Mouse (Mus musculus) B cell, adult 2 months (primary cell): ENCODE data around the gene Srsf4.

ENCODE experiments used
- DNase-seq, 2 experiments: peaks; one replicate each; pipeline ENCODE4 v3.0.0; 2022

Srsf4 gene

DNA sequence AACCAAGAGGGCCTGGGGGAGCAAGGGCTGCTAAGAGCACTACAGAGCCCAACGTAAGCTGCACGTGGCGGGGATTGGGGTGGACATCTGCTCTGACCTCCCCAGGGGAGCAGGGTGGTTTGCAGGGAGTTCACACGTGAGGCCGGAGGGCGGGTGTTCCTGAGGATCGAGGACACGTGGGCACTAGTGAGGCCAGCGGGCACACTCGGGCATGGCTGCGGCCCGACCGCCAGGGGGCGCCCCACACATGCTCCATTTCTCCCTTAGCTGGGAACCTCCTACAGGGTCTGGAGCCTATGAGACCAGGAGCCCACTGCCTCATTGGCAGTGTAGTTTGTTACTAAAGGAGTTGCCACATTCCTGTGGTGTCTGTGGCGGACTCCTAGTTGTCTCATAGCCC, 43.0 kb downstream of the Srsf4 start:
- DNase-seq: peak; percentile 88 to 89

DNA sequence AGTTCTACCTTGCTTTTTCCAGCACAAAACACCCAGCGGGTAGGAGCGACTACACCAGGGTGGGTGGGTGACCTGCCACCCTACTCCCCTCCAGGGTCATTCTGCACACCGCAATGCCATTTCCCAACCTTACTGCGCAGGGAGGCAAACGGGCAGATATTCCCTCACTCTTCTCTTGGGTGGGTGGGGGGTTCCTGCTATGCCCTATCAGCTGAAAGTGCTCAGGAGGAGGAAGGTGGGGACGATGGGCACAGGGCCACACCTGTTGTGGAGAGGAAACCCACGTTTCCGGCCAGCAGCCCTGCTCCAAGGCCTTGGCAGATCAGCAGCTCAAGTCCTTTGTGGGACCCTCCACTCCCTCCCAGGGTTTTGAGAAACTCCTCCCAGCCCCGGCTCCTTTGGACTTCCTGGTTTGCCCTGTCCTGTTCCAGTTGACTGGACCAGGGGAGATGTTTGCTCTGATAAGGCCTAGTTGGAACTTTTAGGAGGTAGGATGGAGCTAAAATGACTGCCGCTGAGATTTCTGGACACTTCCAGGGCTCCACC, 43.7 kb downstream of the Srsf4 start:
- DNase-seq: no peak

DNA sequence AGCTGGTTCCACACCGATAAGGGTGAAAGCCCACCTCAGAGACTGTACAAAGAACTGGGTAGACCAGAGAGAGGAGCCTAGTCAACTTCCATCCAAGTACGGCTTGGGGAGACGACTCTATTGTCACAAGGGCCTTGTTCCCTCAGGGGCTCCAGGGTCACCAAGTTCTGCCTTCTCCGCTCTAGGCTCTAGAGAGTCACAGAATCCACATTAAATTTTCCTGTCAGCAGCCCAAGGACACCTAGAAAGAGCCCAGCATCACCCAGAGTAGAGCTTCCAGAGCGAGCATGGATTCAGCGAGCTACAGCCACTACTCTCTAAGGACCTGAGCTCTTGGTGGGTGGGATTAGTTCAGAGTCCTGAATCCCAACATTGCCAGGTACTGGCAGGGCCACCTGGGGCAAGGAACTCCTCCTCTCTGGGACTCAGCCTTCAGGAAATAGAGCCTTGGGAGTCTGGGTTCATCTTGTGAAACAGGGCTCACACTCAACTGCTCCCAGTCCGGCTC, 44.7 kb downstream of the Srsf4 start:
- DNase-seq: no peak

DNA sequence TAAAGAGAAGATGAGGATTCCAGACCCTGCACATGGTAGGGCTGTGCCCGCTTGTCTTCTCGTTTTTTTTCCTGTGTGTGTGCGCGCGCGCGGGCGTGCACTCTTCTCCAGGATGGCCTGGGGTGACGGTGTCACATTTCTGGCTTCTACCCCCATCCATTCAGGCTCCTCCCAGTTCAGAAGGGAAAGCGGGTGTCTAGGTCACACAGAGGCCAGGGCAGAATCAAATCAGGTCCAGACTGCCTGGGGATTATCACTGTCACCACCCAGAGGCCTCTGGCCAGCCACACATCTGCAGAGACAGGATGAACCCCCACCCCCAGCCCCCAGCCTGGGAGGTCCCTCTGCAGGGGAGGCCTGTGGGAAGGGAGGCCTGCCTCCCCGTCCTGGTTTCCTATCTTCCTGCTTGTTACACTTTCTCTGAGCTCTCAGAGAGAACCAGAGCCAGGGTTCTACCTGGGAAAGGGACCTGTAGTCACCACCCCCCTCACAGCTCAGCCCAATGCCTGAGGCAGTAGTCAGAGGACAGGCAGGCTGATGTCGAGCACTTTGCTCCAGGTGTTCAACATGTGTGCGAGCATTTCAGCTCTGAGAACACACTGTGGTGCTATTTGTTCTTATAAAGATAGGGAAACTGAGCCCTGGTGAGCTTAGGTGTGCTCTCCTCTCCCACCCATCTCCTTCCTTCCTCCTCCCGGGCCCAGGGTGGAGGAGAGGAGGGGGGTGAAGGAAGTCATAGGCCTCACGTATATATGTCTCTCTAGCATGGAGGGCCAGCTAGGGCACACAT, 45.5 kb downstream of the Srsf4 start:
- peak in 1 of 2 experiments; percentile 12 for DNase-seq

DNA sequence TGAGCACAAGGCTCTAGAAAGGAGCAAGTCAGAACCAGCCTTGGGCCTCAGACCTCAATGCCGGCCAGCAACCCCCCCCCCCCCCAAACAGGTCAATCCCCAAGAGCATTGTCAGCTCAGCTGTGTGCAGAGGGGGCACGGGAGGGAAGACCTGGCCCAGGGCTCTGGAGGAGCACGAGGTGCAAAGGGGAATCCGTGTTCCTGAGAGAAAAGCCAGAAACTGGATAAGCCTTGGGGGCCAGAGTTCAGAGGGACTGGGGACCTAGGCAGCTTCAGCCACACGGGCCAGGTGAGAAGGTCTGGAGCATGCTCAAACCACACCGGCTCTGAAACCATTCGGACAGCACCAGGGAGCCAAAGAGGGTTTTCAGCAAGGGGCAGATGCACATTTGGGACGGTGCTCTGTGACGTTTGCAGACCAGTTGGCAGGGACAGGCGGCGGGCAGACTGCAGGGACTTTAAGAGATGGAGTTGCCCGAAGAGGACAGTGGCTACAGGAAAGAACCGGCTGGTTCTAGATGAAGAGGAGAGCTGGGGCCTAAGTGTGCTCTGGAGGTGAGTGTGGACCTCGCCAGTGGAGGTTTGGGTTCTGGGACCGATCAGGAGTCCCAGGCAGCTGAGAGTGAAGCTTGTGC, 46.2 kb downstream of the Srsf4 start:
- peak in 1 of 2 experiments; percentile 14 for DNase-seq

DNA sequence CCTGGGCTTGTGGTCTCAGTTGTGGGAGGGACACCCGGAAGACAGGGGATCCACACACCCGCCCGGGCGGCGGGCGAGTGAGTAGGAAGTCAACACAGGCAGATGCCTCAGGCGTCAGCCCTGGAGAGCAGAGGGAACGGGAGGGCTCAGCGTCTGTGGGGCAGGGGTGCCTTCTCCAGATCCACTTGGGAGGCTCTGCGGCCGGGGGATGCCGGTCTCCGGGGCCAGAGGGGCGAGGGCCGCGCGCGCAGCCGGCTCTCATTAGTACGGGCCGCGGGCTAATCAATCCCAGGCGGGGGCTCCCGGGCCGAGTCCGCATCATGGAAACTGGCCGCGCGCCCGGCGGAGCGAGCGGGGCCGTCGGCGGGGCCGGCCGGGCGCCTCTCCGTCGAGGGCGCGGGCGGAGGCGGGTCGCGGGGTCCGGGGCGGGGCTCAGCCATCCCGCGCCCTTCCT, 46.8 kb downstream of the Srsf4 start:
- DNase-seq: peak in 1 of 2 experiments; percentile 32

DNA sequence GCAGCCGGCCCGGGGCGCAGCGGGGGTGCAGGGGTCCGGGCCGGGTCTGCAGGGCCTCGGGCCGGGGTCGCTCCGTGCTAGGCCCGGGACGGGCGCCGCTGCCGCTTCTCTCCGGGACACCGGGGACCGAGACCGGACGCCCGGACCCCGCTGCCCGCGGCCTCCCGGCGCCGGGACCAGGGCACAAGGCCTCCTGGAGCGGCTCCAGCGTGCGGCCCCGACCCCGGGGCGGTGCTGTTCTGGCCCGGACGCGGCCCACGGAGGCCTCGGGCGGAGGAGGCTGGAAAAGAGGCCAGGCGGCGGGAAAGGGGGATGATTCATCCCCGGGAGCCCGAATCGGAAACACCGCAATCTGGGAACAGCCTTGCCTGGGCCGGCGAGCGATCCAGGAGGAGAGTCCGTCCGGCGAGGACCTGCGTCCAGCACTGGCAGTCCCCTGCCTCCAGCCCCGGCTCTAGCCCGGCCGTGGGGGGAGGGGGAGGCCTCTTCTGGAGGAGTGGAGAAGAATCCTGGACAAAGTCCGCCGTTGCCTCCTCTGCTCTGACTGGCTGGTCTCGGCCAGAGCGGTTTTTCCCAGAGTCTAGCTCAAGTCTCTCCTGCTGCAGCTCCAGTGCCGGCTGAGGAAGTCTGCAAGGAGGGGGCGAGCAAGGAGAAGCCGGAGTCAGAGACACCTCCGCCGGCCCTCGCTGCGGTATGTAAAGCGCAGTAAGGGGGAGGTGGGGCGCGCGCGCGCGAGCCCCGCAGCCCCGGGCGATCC, 47.4 kb downstream of the Srsf4 start:
- DNase-seq: peak in 1 of 2 experiments; percentile 33

DNA sequence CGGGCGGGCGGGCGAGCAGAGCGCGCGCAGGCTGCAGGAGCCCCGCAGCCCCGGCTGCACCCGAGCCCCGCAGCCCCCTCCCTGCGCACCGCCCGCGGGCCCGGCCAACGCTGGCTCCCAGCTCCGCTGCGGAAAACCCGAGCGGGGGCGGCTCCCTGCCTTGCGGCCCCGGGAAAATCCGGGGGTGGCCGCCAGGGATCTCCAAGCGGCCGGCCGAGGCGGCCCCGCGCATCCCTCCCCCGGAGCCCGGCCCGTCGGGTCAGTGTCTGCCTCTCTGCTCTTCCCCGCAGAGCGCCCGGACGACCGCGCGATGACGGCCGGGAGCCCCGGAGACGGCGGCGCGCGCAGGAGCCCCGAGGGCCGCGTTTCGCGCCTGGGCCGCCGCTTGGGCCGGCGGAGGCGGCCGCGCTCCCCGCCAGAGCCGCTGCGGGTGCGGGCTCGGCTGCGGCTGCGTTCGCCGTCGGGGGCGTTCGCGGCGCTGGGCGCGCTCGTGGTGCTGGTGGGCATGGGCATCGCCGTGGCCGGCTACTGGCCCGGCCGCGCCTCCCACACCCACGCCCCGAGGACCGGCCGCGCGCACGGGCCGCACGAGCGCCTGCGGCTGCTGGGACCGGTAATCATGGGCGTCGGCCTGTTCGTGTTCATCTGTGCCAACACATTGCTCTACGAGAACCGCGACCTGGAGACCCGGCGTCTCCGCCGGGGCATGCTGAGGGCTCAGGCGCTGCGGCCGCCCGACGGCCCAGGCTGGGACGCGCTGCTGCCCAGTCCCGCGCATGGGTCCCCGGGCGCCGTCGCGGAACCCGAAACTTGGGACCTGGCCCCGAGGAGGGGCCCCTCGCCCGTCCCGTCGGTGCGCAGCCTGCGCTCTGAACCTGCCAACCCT, 48.3 kb downstream of the Srsf4 start, which contains the start of gene Tmem200b:
Gene Tmem200b (plus strand): TSS at position 311 of the 886 bp plus-strand sequence.
- DNase-seq: peak in 1 of 2 experiments; percentile 11

DNA sequence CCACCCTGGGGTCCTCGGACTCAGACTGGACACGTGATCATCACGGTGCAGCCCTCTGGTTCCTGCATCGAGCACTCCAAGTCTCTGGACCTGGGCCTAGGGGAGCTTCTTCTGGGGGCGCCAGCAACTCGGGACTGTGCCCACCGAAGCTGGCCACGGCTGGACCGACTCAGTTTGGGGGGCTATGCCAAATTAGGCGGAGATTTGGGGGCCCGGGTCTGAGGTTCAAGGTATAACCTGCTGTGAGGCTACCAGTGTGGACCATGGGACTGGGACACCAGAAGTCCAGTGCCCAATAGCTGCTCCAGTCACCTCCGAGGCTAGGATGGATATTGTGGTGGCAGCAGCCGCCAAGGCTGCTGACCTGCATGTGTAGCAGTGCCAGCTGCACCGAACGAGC, 49.0 kb downstream of the Srsf4 start:
- no peak for DNase-seq

DNA sequence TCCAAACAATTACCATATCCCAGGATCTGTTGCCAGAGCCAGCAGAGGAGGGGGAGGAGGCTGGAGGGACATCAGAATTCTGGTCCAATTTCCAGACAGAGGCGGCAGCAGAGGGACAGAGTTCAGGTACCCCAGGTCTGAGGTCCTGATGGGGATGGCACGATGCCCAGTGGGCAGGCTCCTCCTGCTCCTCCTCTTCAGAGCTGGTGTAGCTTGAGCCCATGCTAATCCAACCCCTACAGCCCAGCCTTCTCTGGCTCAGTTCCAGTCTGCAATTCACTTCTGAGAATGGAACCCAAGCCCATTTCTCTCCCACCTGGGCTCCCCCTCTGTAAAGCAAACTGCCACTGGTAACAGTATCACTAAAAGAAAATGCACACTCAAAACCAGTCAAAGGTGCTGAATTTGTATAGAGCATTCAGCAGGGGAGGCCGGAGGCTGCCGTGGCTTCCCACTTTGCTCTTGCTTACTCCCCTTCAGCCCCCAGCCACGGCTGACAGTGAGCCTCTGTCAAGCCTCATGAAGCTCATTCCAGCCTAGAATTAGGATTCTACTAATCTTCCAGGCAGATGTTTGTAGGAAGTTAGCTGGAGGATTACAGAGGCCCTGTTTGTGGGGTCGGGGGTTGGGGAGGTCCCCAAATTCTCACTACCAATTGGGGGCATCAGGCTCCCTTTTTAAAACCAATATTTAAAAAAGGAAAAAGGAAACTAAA, 50.8 kb downstream of the Srsf4 start:
- no peak for DNase-seq

DNA sequence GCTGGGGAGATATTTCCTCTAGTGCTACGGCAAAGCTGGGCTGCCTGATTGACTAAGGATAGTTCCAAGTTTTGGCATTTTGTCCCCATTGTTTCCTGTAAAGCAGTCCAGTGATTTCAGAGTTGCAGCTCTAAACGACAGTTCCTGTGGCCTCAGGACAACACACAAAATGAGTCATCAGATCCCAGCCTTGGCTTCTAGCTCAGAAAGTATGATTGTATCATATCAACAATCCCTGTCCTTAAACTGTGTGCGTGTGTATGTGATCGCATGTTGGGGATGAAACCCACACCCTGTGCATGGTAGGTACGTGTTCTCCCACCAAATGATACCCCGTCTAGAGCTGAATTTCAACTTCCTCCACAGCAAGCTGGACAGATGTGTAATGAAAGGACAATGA, 55.7 kb downstream of the Srsf4 start:
- DNase-seq: no peak

DNA sequence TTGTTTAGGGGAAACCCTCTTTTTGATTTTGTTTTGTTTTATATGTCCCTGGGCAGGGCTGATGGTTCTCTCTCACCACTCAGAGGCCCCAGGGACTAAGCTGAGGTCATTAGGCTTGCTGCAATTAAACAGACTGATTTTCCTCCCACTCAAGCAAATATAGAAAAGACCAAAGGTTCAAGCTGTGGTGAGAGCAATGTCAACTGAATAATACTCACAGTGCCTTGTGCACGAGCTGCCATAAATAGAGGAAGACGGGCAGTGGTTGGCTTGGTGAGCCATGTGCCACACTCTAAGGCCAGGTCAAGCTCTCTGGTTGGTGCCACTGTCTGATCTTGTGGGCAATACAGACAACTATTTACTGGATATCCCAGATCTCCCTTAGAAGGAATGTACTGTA, 66.0 kb downstream of the Srsf4 start:
- DNase-seq: no peak

DNA sequence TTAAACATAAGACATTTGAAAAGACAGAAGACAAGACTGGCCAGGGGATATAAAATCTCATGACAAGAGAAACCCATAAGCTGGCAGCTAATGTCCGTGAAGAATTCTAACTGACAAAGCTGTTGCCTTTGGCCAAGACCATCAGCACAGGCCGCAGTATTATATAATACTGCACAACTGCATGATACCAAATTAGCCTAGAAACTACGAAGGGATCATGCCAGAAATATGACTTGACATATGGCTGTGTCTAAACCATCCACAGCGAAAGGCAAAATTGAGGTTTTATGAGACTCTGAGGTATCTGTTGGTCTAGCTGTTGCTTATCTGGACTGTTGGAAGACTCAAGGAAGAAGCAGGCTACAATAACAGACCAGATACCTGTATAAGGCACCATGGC, 67.4 kb downstream of the Srsf4 start:
- DNase-seq: no peak

DNA sequence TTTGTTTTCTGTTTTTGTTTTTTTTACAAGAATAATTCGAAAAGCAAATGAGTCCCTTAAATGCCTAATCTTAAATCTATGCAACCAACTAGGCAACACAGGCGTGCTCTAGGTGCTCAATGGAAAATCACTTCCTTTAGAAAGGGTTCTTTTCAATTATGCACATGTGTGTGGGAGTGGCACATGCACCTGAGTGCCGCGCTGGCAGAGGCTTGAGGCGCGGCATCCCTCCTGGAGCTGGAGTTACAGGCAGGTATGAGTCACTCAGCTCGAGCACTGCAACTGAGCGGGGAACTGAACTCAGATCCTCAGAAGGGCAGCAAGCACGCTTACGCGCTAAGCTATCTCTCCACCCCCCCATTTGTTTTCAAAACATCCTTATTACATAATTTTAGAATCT, 74.4 kb downstream of the Srsf4 start:
- DNase-seq: no peak

DNA sequence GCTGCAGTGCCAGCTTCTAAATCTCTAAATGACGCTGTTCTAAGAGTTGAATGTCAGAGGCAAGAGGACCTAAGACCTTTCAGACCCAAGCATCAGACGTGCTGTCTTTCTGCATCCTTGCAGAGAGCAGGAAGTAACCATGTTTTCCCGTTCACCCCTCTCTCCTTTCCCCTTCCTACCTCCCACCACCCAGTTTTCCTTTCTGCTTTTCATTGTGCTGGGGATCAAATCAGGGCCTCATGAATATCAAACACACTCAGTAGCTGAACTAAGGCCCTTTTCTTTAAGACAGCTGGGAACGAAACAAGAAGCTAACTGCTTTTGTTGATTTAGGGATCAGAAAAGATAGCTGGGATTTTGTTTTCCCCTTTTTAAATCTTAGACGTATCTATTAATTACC, 76.5 kb downstream of the Srsf4 start:
- DNase-seq: no peak

DNA sequence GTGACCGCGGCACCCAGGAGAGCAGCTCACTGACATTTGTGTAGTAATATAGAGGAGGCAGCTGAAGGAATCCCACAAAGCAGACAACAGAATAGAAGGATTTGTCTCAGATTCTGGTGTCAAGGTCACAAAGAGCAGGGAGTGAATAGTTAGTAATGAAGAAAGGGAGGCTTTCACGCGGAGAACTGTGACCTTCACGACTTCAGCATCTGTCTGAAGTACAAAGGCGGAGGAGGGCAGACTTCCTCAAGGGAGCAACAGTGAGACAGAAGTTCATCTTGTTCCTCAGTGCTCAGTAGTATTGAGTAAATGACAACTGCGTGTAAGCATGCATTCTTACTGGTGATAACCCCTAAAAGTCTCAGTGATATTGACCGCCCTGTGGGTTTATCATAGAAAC, 77.2 kb downstream of the Srsf4 start:
- no peak for DNase-seq
